Mouse (Mus musculus): ENCODE measurements around the gene Ndc80.
"Not testable (repeated sequence)": the region's sequence is repeated elsewhere in the genome, so short reads cannot be mapped to it uniquely, and the experiment has no call there.

Ndc80 gene

DNA sequence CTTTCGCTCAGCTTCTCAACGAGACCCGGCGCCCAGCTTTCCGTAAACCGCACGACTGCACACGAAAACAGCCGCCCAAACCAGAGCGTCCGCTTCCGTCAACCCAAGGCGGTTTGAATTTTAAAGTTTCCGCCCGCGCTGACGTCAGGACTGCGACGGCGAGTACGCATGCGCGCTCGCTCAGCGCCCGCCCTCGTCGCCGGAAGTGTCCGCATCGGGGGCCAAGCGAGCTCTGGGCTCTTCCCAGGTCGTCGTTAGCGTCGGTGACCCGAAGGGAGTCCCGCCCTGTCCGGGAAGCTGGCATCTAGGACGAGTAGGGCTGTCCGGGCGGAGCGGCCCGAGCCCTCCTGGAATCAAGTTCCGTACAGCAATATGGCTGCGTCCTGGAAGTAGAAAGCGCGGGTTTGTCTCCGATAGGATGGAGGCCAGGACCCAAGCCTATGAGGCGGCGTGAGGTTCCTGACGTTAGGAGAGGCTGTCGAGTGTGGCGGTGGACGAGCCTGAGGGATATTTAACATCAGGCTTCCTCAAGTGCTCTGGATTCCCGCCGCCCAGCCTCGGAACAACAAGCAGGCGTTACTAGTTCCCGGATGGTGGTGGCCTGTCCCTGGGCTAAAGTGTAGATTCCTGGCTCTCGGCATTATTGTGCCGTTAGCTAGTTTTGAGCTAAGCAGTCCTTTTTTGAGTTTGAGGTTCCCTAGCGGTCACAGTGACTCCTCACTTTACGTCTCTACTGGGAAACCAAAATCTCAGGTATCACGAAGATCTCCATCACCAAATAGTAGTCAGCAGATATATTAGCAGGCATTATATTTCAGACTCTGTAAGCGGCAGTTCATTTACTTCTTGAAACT lies at the start of gene Ndc80:
Gene Ndc80, minus strand, starts transcription at position 147 of the 854 bp plus-strand sequence.
- DNase-seq (ENCODE audit: extremely low spot score, low spot score) = peak; percentile 94

- no peak for DNase-seq (ENCODE audit: extremely low spot score, low spot score)
Observed at GRCm38 (mm10) chr17:71561631-71562030, 35.0 kb upstream of the Ndc80 start.

- DNase-seq (ENCODE audit: extremely low spot score, low spot score) = peak; percentile 42
Observed at GRCm38 (mm10) chr17:71552901-71553300, 26.2 kb upstream of the Ndc80 start.

GRCm38 (mm10) chr17:71551757-71552451 lies 25.2 kb upstream of the Ndc80 start, which contains the start of gene Spdya:
Gene Spdya, plus strand, starts transcription at chr17:71552061.
- peak; percentile 87 for DNase-seq (ENCODE audit: extremely low spot score, low spot score)

- no peak for DNase-seq (ENCODE audit: extremely low spot score, low spot score)
Observed at GRCm38 (mm10) chr17:71551350-71551749, 24.7 kb upstream of the Ndc80 start.

DNA sequence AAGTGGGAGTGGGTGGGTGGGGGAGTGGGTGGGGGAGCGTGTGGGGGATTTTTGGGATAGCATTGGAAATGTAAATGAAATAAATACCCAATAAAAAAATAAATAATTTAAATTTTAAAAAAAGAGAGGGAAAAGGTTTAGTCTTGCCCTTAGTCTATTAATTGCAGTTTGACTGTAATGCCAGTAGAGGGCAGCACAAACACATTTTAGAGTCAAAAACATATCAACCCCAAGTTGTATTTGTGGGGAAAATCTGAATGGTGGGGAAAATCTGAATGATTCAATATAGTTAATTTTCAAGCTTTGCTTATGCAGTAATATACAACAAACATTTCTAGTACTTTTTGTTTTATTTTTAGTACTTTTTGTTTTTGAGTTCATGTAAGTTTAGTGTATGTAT lies 21.9 kb upstream of the Ndc80 start:
- no peak for DNase-seq (ENCODE audit: extremely low spot score, low spot score)

GRCm38 (mm10) chr17:71537164-71537563 lies 10.5 kb upstream of the Ndc80 start:
- no peak for DNase-seq (ENCODE audit: extremely low spot score, low spot score)

DNA sequence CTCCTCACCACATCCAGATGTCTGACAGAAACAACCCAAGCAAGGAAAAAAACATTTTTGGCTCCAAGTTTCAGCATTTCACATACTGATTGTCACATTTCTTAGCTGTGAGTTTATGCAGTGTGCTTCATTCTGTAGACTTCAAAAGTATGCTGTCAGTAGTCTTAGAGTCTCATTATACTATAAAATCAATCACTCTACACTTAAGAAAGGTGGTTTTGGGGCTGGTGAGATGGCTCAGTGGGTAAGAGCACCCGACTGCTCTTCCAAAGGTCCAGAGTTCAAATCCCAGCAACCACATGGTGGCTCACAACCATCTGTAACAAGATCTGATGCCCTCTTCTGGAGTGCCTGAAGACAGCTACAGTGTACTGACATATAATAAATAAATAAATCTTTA lies 8.9 kb upstream of the Ndc80 start:
- not testable (repeated sequence) for DNase-seq (ENCODE audit: extremely low spot score, low spot score)

GRCm38 (mm10) chr17:71528042-71528441 lies 1.4 kb upstream of the Ndc80 start:
- no peak for DNase-seq (ENCODE audit: extremely low spot score, low spot score)

- no peak for DNase-seq (ENCODE audit: extremely low spot score, low spot score)
Observed at GRCm38 (mm10) chr17:71526302-71526708, 352 bp downstream of the Ndc80 start.

DNA sequence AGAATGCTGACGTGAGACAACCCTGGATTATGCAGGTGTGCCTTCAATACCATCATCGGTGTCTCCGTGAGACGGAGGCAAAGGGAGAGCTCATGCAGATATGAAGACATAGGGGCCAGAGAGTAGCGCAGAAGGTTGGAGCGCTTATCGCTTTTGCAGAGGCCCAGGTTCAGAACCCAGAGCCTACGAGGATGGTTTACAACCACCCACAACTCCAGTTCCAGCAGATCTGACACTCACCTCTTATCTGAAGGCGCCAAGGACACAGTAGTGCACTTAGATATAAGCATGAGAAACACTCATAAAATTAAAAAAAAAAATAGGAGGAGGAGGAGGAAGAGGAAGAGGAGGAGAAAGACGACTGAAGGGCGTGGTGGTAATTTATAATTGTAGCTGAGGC lies 16.4 kb downstream of the Ndc80 start:
- no peak for DNase-seq (ENCODE audit: extremely low spot score, low spot score)

GRCm38 (mm10) chr17:71506832-71507231 lies 19.8 kb downstream of the Ndc80 start:
- DNase-seq (ENCODE audit: extremely low spot score, low spot score) = no peak

DNA sequence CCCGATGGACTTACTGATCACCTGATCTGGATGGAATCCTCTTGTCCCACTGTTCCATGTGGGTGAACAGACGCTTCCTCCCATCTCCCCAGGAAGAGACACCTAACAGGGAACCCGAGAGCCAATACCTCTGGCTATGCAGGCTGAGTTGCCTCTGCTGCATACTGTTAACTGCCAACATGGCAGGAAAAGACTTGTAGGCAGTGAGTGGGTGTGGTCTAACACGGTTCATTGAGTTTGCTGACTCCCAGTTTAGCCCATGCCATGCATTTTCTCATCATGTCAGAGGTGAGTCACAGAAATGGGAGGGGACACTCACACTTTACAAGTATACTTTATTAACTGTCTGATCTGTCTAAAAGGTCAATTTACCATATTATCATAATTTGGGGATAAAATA lies 30.9 kb downstream of the Ndc80 start:
- no peak for DNase-seq (ENCODE audit: extremely low spot score, low spot score)

DNA sequence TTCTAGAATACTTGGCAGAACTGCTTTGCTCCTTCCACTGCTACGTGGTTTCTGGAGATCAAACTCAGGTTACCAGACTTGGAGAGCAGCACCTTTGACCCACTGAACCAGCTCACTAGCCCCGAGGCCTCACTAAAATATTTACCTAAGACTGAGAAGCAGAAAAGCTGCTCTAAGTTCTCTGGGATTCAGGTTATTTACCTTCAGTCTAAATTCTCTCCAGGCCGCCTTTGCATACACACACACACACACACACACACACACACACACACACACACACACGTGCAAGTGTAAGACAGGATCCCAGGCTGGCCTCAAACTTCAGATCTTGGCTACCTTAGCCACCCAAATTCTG lies 35.3 kb downstream of the Ndc80 start:
- no peak for DNase-seq (ENCODE audit: extremely low spot score, low spot score)

- DNase-seq (ENCODE audit: extremely low spot score, low spot score) = no peak
Observed at GRCm38 (mm10) chr17:71490666-71491331, 35.9 kb downstream of the Ndc80 start.

GRCm38 (mm10) chr17:71489703-71490461 lies 36.8 kb downstream of the Ndc80 start:
- DNase-seq (ENCODE audit: extremely low spot score, low spot score) = no peak

DNA sequence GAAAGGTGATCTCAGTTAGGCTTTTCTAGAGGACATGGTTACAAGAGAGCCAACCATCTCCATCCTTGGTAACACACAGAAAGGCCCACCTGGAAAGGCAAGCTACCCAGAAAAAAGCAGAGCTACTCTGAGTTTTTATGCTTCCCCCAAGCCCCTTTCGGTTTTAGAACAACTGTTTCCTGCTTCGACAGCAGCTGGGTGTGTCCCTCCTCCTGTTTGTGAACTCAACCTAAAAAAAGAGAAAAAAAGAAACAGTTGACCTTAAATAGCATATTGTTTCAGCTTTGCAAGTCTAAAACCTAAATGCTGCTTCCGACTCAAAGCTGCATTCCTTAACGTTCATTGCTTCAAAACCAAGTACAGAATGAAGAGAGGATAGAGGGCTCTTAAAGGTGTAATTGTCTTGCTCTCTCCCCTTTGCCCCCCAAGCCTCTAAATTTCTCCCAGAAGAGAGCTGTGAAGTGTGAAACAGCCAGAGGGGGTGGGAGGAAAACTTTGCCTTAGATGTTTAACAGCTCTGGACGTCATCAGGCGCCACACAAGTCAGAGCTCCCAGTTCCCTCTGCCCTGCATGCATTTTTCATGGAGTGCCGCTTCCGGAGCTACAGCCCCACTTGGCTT lies 40.3 kb downstream of the Ndc80 start:
- DNase-seq (ENCODE audit: extremely low spot score, low spot score) = no peak

DNA sequence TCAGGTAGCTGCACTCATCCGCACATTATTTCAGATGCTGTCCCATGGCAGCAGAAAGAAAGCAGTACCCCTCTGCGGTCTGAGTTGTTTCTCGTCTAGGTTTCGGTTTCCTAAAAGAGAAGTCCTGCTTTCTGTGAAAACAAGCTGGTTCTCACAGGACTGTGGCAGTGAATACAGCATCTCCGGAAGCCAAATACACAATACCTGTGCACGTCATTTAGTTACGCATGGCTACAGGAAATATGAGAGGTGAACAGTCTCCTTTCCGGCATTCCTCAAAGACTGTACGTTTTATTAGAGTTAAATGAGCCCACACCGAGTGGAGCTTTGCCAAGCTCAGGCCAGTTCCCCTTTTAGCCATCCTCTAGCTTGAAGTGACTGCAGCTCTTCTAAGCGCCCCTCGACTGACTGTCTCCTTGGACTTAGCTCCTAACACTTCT lies 40.8 kb downstream of the Ndc80 start:
- no peak for DNase-seq (ENCODE audit: extremely low spot score, low spot score)

DNA sequence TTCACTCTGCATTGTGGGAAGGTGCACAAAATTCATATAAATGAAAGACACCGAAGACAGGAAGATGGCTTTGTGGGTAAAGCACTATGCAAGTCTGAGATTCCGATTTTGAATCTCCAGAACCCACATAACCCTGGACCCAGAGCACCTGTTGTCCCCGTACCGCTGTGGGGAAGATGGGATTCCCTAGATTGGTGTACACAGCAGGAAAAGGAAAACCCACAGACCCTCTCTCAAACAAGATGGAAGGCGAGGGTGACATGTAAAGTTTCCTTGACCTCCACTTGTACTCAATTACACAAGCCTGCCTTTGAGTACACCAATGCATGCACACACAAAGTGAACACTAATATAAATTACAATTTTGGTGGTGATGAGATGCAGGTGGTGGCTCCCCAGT lies 41.9 kb downstream of the Ndc80 start:
- DNase-seq (ENCODE audit: extremely low spot score, low spot score) = no peak

DNA sequence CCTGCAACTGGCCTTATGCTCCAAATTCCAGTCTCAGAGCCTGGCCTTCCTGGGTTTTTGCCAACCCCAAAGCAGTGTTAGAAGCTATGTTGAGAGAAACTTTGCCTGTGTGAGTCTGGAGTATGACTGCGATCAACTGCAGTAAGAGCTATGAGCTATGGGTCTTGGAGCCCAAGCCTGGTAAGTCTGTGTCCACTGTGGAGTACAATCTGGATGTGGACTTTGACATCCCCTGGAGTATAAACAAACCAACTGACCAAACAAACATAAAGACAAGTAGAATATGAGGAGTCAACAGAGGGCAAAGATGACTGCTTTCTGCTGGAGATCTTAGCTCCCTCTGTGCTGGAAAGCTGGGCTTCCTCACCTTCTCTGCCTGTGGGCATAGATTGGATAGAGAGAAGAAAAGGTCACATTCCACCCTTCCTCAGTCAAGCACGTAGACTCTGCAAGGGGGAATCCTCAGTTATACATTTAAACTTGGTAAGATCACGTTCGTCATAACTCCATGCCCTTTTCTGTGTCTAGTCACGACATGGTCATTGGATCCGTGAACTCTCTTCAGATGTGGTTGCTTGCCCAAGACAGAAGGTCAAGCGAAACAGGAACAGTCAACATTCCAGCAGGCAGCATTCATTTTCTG lies 43.1 kb downstream of the Ndc80 start:
- DNase-seq (ENCODE audit: extremely low spot score, low spot score) = no peak

Measured in neural tube, embryonic 10.5 days (tissue).